Mouse (Mus musculus) hindbrain, embryonic 13.5 days (tissue): ENCODE measurements at regions not wholly inside any gene's neighbourhood (a gene's known extent, or its start where the extent isn't known, plus 50 kb on each side); places are given as distances from the start of the nearest gene placed in this dataset.

Source experiments
- ATAC-seq: fragments of 200-750 bp; cut with Nextera tagmentation; 2 replicates; pipeline ENCODE4 v1.8.0; 2017; ENCODE audit warnings: moderate TSS enrichment; ENCODE audit not compliant: low FRiP score
- H3K27ac ChIP-seq: fragments of 300-500 bp; sonication (generic); 2 replicates; pipeline ENCODE4 v1.5.1; 2015; ENCODE audit warnings: inconsistent platforms, mild to moderate bottlenecking, moderate library complexity
- H3K27me3 ChIP-seq: fragments of 300-500 bp; sonication (generic); 2 replicates; pipeline ENCODE4 v1.6.1; 2015; ENCODE audit warnings: mild to moderate bottlenecking, inconsistent platforms
- H3K36me3 ChIP-seq: fragments of 300-500 bp; sonication (generic); 2 replicates; pipeline ENCODE4 v1.6.1; 2015; ENCODE audit warnings: mild to moderate bottlenecking, inconsistent platforms
- H3K4me1 ChIP-seq: fragments of 300-500 bp; sonication (generic); replicated peaks from 2 replicates; pipeline ENCODE4 v1.6.1; 2015; ENCODE audit warnings: inconsistent platforms
- H3K4me2 ChIP-seq: fragments of 300-500 bp; sonication (generic); 2 replicates; pipeline ENCODE4 v1.6.1; 2015; ENCODE audit warnings: inconsistent platforms, mild to moderate bottlenecking, moderate library complexity
- H3K4me3 ChIP-seq: fragments of 300-500 bp; sonication (generic); 2 replicates; pipeline ENCODE4 v1.5.1; 2015; ENCODE audit warnings: mild to moderate bottlenecking, inconsistent platforms
- H3K9ac ChIP-seq: fragments of 300-500 bp; sonication (generic); 2 replicates; pipeline ENCODE4 v1.6.1; 2015; ENCODE audit warnings: mild to moderate bottlenecking, inconsistent platforms
- H3K9me3 ChIP-seq: fragments of 300-500 bp; sonication (generic); 2 replicates; pipeline ENCODE4 v1.6.1; 2016; ENCODE audit warnings: inconsistent platforms
- WGBS: fragments of 180-500 bp; shearing (Covaris S2); methylation state at CpG from one replicate; pipeline ENCODE4 v1.1.7; 2015; 5-methylcytosine and 5-hydroxymethylcytosine counted together

- Histone ChIP-seq H3K4me2 (no peak overlapping the region), H3K4me1 (peaks cover 11% of the 10 kb centered on the region), H3K9ac (no peak overlapping the region), H3K27ac (no peak overlapping the region), H3K36me3 (no peaks in the 10 kb centered on the region), H3K9me3 (no peaks in the 10 kb centered on the region), H3K27me3 (no peaks in the 10 kb centered on the region), H3K4me3 (no peak overlapping the region)
- no peak for ATAC-seq
- WGBS, result 86% methylated on average over 1 of the region's 1 CpGs
Measured at GRCm38 (mm10) chr17:51459119-51459518, 280.0 kb upstream of the Tbc1d5 start.

- WGBS, result 89% methylated on average over 6 of the region's 6 CpGs
- H3K4me2 ChIP-seq, result no peak overlapping the region
- no peak for ATAC-seq
- no peak overlapping the region for H3K27ac ChIP-seq
- no peaks in the 10 kb centered on the region for H3K36me3 ChIP-seq
- H3K9me3 ChIP-seq, result no peaks in the 10 kb centered on the region
- H3K4me3 ChIP-seq, result no peak overlapping the region
- H3K4me1 ChIP-seq, result no peaks in the 10 kb centered on the region
- no peaks in the 10 kb centered on the region for H3K27me3 ChIP-seq
- no peak overlapping the region for H3K9ac ChIP-seq
Measured at GRCm38 (mm10) chr17:51415746-51416145, 236.6 kb upstream of the Tbc1d5 start.

- H3K9me3 ChIP-seq, result no peaks in the 10 kb centered on the region
- H3K4me2 ChIP-seq, result no peak overlapping the region
- WGBS, result 83% methylated on average over 4 of the region's 4 CpGs
- H3K27me3 ChIP-seq, result no peaks in the 10 kb centered on the region
- H3K36me3 ChIP-seq, result no peaks in the 10 kb centered on the region
- no peak overlapping the region for H3K27ac ChIP-seq
- ATAC-seq, result no peak
- no peak overlapping the region for H3K4me3 ChIP-seq
- no peaks in the 10 kb centered on the region for H3K4me1 ChIP-seq
- no peak overlapping the region for H3K9ac ChIP-seq
Measured at GRCm38 (mm10) chr17:51414304-51414703, 235.2 kb upstream of the Tbc1d5 start.

- Histone ChIP-seq H3K27ac (no peak overlapping the region), H3K4me3 (no peak overlapping the region), H3K9ac (no peak overlapping the region), H3K9me3 (no peaks in the 10 kb centered on the region), H3K36me3 (no peaks in the 10 kb centered on the region), H3K27me3 (no peaks in the 10 kb centered on the region), H3K4me2 (no peak overlapping the region), H3K4me1 (no peaks in the 10 kb centered on the region)
- ATAC-seq, result no peak
Measured at GRCm38 (mm10) chr17:51413741-51414140, 234.6 kb upstream of the Tbc1d5 start.

- H3K4me2 ChIP-seq, result no peak overlapping the region
- ATAC-seq, result no peak
- 87% methylated on average over 12 of the region's 12 CpGs for WGBS
- no peaks in the 10 kb centered on the region for H3K36me3 ChIP-seq
- no peaks in the 10 kb centered on the region for H3K27me3 ChIP-seq
- no peaks in the 10 kb centered on the region for H3K4me1 ChIP-seq
- no peak overlapping the region for H3K4me3 ChIP-seq
- H3K27ac ChIP-seq, result no peak overlapping the region
- H3K9ac ChIP-seq, result no peak overlapping the region
- H3K9me3 ChIP-seq, result no peaks in the 10 kb centered on the region
Measured at GRCm38 (mm10) chr17:51411545-51412094, 232.5 kb upstream of the Tbc1d5 start.

GRCm38 (mm10) chr17:51408894-51409293 lies 229.7 kb upstream of the Tbc1d5 start:
- H3K9me3 ChIP-seq, result no peaks in the 10 kb centered on the region
- ATAC-seq, result no peak
- H3K9ac ChIP-seq, result no peak overlapping the region
- H3K27me3 ChIP-seq, result no peaks in the 10 kb centered on the region
- no peak overlapping the region for H3K4me3 ChIP-seq
- H3K27ac ChIP-seq, result no peak overlapping the region
- H3K4me1 ChIP-seq, result no peaks in the 10 kb centered on the region
- no peaks in the 10 kb centered on the region for H3K36me3 ChIP-seq
- WGBS, result 68% methylated on average over 5 of the region's 5 CpGs
- no peak overlapping the region for H3K4me2 ChIP-seq

- ATAC-seq, result no peak
- H3K4me3 ChIP-seq, result no peak overlapping the region
- WGBS, result 61% methylated on average over 3 of the region's 3 CpGs
Measured at GRCm38 (mm10) chr17:51408367-51408766, 229.2 kb upstream of the Tbc1d5 start.

GRCm38 (mm10) chr17:51407046-51407445 lies 227.9 kb upstream of the Tbc1d5 start:
- no peak for ATAC-seq
- no peak overlapping the region for H3K4me3 ChIP-seq
- no peaks in the 10 kb centered on the region for H3K36me3 ChIP-seq
- H3K4me2 ChIP-seq, result no peak overlapping the region
- no peak overlapping the region for H3K9ac ChIP-seq
- H3K4me1 ChIP-seq, result no peaks in the 10 kb centered on the region
- 88% methylated on average over 4 of the region's 4 CpGs for WGBS
- H3K9me3 ChIP-seq, result no peaks in the 10 kb centered on the region
- H3K27me3 ChIP-seq, result no peaks in the 10 kb centered on the region
- no peak overlapping the region for H3K27ac ChIP-seq

More at GRCm38 (mm10) chr17:51408367-51408766, 229.2 kb upstream of the Tbc1d5 start:
- Histone ChIP-seq H3K4me1 (no peaks in the 10 kb centered on the region), H3K9ac (no peak overlapping the region), H3K9me3 (no peaks in the 10 kb centered on the region), H3K27ac (no peak overlapping the region), H3K4me2 (no peak overlapping the region), H3K27me3 (no peaks in the 10 kb centered on the region), H3K36me3 (no peaks in the 10 kb centered on the region)

- no peak overlapping the region for H3K4me3 ChIP-seq
- ATAC-seq, result no peak
- WGBS, result 89% methylated on average over 3 of the region's 3 CpGs
Measured at GRCm38 (mm10) chr17:51405059-51405458, 225.9 kb upstream of the Tbc1d5 start.

GRCm38 (mm10) chr17:51397973-51398372 lies 218.8 kb upstream of the Tbc1d5 start:
- Histone ChIP-seq H3K36me3 (no peaks in the 10 kb centered on the region), H3K27ac (no peak overlapping the region), H3K9ac (no peak overlapping the region), H3K27me3 (no peaks in the 10 kb centered on the region), H3K9me3 (no peaks in the 10 kb centered on the region), H3K4me3 (no peak overlapping the region), H3K4me2 (no peak overlapping the region), H3K4me1 (peaks cover 4% of the 10 kb centered on the region; the same call in 1 of the 2 replicates)
- 80% methylated on average over 7 of the region's 7 CpGs for WGBS
- ATAC-seq, result no peak

More at GRCm38 (mm10) chr17:51405059-51405458, 225.9 kb upstream of the Tbc1d5 start:
- no peak overlapping the region for H3K9ac ChIP-seq
- no peaks in the 10 kb centered on the region for H3K9me3 ChIP-seq
- H3K36me3 ChIP-seq, result no peaks in the 10 kb centered on the region
- H3K4me1 ChIP-seq, result no peaks in the 10 kb centered on the region
- H3K4me2 ChIP-seq, result no peak overlapping the region
- H3K27me3 ChIP-seq, result no peaks in the 10 kb centered on the region
- no peak overlapping the region for H3K27ac ChIP-seq

- H3K4me1 ChIP-seq, result peaks cover 4% of the 10 kb centered on the region; the same call in 1 of the 2 replicates
- no peak overlapping the region for H3K9ac ChIP-seq
- no peak overlapping the region for H3K4me2 ChIP-seq
- no peak overlapping the region for H3K4me3 ChIP-seq
- no peak overlapping the region for H3K27ac ChIP-seq
- H3K27me3 ChIP-seq, result no peaks in the 10 kb centered on the region
- H3K9me3 ChIP-seq, result no peaks in the 10 kb centered on the region
- 0 out of 2 replicates have a peak, but pooled peaks have one; percentile 43 for ATAC-seq
- 53% methylated on average over 11 of the region's 11 CpGs for WGBS
- no peaks in the 10 kb centered on the region for H3K36me3 ChIP-seq
Measured at GRCm38 (mm10) chr17:51393771-51394221, 214.6 kb upstream of the Tbc1d5 start.

GRCm38 (mm10) chr17:51391871-51392270 lies 212.7 kb upstream of the Tbc1d5 start:
- H3K9ac ChIP-seq, result no peak overlapping the region
- no peak overlapping the region for H3K4me3 ChIP-seq
- peaks cover 4% of the 10 kb centered on the region; the same call in 1 of the 2 replicates for H3K4me1 ChIP-seq
- no peaks in the 10 kb centered on the region for H3K9me3 ChIP-seq
- WGBS, result 89% methylated on average over 10 of the region's 10 CpGs
- H3K27ac ChIP-seq, result no peak overlapping the region
- H3K4me2 ChIP-seq, result no peak overlapping the region
- no peak for ATAC-seq
- no peaks in the 10 kb centered on the region for H3K36me3 ChIP-seq
- H3K27me3 ChIP-seq, result no peaks in the 10 kb centered on the region

GRCm38 (mm10) chr17:51382552-51382951 lies 203.4 kb upstream of the Tbc1d5 start:
- Histone ChIP-seq H3K27me3 (no peaks in the 10 kb centered on the region), H3K4me2 (no peak overlapping the region), H3K4me1 (no peaks in the 10 kb centered on the region), H3K4me3 (no peak overlapping the region), H3K36me3 (no peaks in the 10 kb centered on the region), H3K27ac (no peak overlapping the region), H3K9me3 (no peaks in the 10 kb centered on the region), H3K9ac (no peak overlapping the region)
- ATAC-seq, result no peak
- WGBS, result 76% methylated on average over 6 of the region's 6 CpGs
